Mouse (Mus musculus) ZHBTc4 (cell line): ENCODE results near the gene Fgfr1op2.

Experiments used
- DNase-seq: peaks from one replicate; pipeline ENCODE4 v3.0.0-alpha.2; 2011; ENCODE audit warnings: low read depth, low spot score

Gene Fgfr1op2

GRCm38 (mm10) chr6:146602601-146603000, 25.6 kb downstream of the Fgfr1op2 start:
- no peak for DNase-seq

GRCm38 (mm10) chr6:146603651-146604050, 26.6 kb downstream of the Fgfr1op2 start:
- no peak for DNase-seq

GRCm38 (mm10) chr6:146611385-146611784, 34.4 kb downstream of the Fgfr1op2 start:
- peak; percentile 39 for DNase-seq

- no peak for DNase-seq
These were observed 34.9 kb downstream of the Fgfr1op2 start for GRCm38 (mm10) chr6:146611897-146612296.

GRCm38 (mm10) chr6:146612736-146613135, 35.7 kb downstream of the Fgfr1op2 start:
- no peak for DNase-seq

- peak; percentile 69 for DNase-seq
These were observed 36.9 kb downstream of the Fgfr1op2 start for GRCm38 (mm10) chr6:146613907-146614306.

- no peak for DNase-seq
These were observed 37.5 kb downstream of the Fgfr1op2 start for GRCm38 (mm10) chr6:146614541-146614940.

GRCm38 (mm10) chr6:146615891-146616290, 38.9 kb downstream of the Fgfr1op2 start:
- DNase-seq, result no peak

- no peak for DNase-seq
These were observed 39.7 kb downstream of the Fgfr1op2 start for GRCm38 (mm10) chr6:146616670-146617069.

GRCm38 (mm10) chr6:146628123-146628522, 51.1 kb downstream of the Fgfr1op2 start:
- DNase-seq, result no peak

GRCm38 (mm10) chr6:146629781-146630756, 53.1 kb downstream of the Fgfr1op2 start:
- peak; percentile 33 for DNase-seq

GRCm38 (mm10) chr6:146630961-146631360, 54.0 kb downstream of the Fgfr1op2 start:
- no peak for DNase-seq

- DNase-seq, result peak; percentile 46
These were observed 54.8 kb downstream of the Fgfr1op2 start for GRCm38 (mm10) chr6:146631847-146632246.

GRCm38 (mm10) chr6:146632403-146632802, 55.4 kb downstream of the Fgfr1op2 start:
- DNase-seq, result no peak

GRCm38 (mm10) chr6:146633097-146633496, 56.1 kb downstream of the Fgfr1op2 start:
- peak; percentile 29 for DNase-seq

GRCm38 (mm10) chr6:146633629-146634014, 56.6 kb downstream of the Fgfr1op2 start:
- DNase-seq, result peak; percentile 44

GRCm38 (mm10) chr6:146634015-146634722, 57.2 kb downstream of the Fgfr1op2 start:
- peak; percentile 91 for DNase-seq

GRCm38 (mm10) chr6:146634759-146635606, 58.0 kb downstream of the Fgfr1op2 start:
- peak; percentile 87 for DNase-seq

- no peak for DNase-seq
These were observed 59.5 kb downstream of the Fgfr1op2 start for GRCm38 (mm10) chr6:146636482-146636881.

- no peak for DNase-seq
These were observed 63.3 kb downstream of the Fgfr1op2 start for GRCm38 (mm10) chr6:146640068-146640965.
